Mouse (Mus musculus) liver, postnatal 0 days (tissue): Measurements from ENCODE around the gene Sipa1l3. TPM values are rescaled to one million over a fixed set of nuclear protein-coding genes. Genes with fewer than 3 reads are reported as not detected.
A peak's percentile ranks its signal among the peaks of the same experiment; 100 is the strongest.

Source experiments
- ATAC-seq: fragments of 200-750 bp; cut with Nextera tagmentation; 2 replicates; pipeline ENCODE4 v1.8.0; 2017; ENCODE audit warnings: mild to moderate bottlenecking, moderate library complexity
- DNase-seq: peaks from one replicate; pipeline ENCODE4 v3.0.0-alpha.2; 2016
- H3K27ac ChIP-seq: fragments of 300-500 bp; sonication (generic); 2 replicates; pipeline ENCODE4 v1.5.1; 2014; ENCODE audit warnings: antibody characterized with exemption, moderate library complexity, mild to moderate bottlenecking, low read depth
- H3K27me3 ChIP-seq: fragments of 300-500 bp; sonication (generic); 2 replicates; pipeline ENCODE4 v1.6.1; 2014; ENCODE audit warnings: low read length, control low read depth, mixed read lengths; ENCODE audit not compliant: insufficient read depth
- H3K36me3 ChIP-seq: fragments of 300-500 bp; sonication (generic); replicated peaks from 2 replicates; pipeline ENCODE4 v1.6.1; 2014; ENCODE audit warnings: mild to moderate bottlenecking, control low read depth, low read length, moderate library complexity, mixed read lengths; ENCODE audit not compliant: insufficient read depth
- H3K4me1 ChIP-seq: fragments of 300-500 bp; sonication (generic); 2 replicates; pipeline ENCODE4 v1.6.1; 2014; ENCODE audit warnings: antibody characterized with exemption, mild to moderate bottlenecking, control low read depth; ENCODE audit not compliant: insufficient read depth
- H3K4me2 ChIP-seq: fragments of 300-500 bp; sonication (generic); 2 replicates; pipeline ENCODE4 v1.6.1; 2014; ENCODE audit warnings: low read depth, mild to moderate bottlenecking, low read length, moderate library complexity, mixed read lengths
- H3K4me3 ChIP-seq: fragments of 300-500 bp; sonication (generic); 2 replicates; pipeline ENCODE4 v1.5.1; 2014; ENCODE audit warnings: low read depth, low read length
- H3K9ac ChIP-seq: fragments of 300-500 bp; sonication (generic); replicated peaks from 2 replicates; pipeline ENCODE4 v1.6.1; 2014; ENCODE audit warnings: mild to moderate bottlenecking, moderate library complexity
- H3K9me3 ChIP-seq: fragments of 300-500 bp; sonication (generic); 2 replicates; pipeline ENCODE4 v1.6.1; 2016; ENCODE audit warnings: mild to moderate bottlenecking, control low read depth, low read length, mixed read lengths
- CTCF ChIP-seq: sonication (generic); IDR thresholded peaks from 2 replicates; pipeline ENCODE4 v1.5.1; 2016; ENCODE audit warnings: antibody characterized with exemption, low read depth
- EP300 ChIP-seq: IDR thresholded peaks from 2 replicates; pipeline ENCODE4 v1.6.1; 2016; ENCODE audit warnings: antibody characterized with exemption, low read depth, mild to moderate bottlenecking
- WGBS: fragments of 180-500 bp; shearing (Covaris S2); extraction: QIAGEN DNeasy Blood & Tissue Kit; methylation state at CpG from one replicate; pipeline ENCODE4 v1.1.7; 2014; ENCODE audit not compliant: insufficient replicate concordance; 5-methylcytosine and 5-hydroxymethylcytosine counted together
- polyA plus RNA-seq: library from polyadenylated mRNA; unstranded; fragments of >200 nt; fragmentation: Nextera tagmentation; extraction: Ambion mirVana; gene quantifications from 2 replicates; pipeline ENCODE4 v1.2.1, GENCODE M21; 2015

Gene Sipa1l3
- polyA plus RNA-seq, 1 experiment from 2014 or later = 1.7 TPM

DNA sequence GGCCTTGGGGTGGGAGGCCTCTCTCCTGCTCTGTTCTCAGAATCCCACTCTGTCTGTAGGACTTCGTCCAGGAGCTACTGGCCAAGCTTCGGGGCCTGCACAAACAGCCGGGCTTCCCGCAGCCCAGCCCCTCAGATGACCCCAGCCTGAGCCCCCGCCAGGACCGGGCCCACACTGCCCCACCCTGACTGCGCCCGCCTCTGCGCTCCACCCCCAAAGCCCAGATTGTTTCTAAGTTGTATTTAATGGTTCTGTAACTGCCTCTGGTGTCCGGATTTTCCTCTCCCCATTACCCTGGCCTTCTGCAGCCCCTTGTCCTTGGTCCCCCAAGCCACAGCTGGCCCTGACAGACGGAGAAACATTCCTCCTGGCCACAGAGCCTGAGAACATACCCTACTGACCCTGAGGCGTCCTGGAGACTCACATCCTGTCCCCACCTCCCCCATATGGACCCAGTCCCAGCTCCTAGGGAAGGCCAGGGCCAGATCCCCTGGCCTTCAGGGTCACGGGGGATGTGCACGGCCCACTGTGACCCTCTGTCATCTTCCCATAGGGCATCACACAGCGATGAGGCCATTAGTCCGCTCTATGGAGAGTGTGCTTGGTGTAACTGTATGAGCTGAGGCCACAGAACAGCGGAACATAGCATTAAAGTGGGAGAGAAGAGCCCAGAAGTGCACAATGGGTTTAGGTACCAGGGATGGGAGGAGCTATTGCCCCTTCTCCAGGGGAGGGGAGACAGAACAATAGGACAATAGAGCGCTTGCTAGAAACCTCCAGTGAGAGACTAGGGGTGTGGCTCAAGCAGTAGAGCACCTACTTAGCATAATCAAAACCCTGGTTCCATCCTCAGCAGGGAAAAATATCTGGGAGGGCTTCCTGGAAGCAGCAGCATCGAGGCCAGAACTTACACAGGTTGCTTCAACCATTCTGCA, 225.0 kb downstream of the Sipa1l3 start:
- H3K4me3 ChIP-seq = no peak overlapping the region
- no peak for TF ChIP-seq CTCF
- H3K9me3 ChIP-seq = no peaks in the 10 kb centered on the region
- DNase-seq (no peak), ATAC-seq (no peak)
- H3K4me1 ChIP-seq = peaks cover 22% of the 10 kb centered on the region
- 0 out of 2 replicates have a peak, but pooled peaks cover 7% of the 10 kb centered on the region for H3K27me3 ChIP-seq
- no peaks in the 10 kb centered on the region for H3K36me3 ChIP-seq
- H3K27ac ChIP-seq = no peak overlapping the region
- no peak overlapping the region for H3K9ac ChIP-seq
- 72% methylated on average over 19 of the region's 19 CpGs for WGBS
- no peak overlapping the region for H3K4me2 ChIP-seq

DNA sequence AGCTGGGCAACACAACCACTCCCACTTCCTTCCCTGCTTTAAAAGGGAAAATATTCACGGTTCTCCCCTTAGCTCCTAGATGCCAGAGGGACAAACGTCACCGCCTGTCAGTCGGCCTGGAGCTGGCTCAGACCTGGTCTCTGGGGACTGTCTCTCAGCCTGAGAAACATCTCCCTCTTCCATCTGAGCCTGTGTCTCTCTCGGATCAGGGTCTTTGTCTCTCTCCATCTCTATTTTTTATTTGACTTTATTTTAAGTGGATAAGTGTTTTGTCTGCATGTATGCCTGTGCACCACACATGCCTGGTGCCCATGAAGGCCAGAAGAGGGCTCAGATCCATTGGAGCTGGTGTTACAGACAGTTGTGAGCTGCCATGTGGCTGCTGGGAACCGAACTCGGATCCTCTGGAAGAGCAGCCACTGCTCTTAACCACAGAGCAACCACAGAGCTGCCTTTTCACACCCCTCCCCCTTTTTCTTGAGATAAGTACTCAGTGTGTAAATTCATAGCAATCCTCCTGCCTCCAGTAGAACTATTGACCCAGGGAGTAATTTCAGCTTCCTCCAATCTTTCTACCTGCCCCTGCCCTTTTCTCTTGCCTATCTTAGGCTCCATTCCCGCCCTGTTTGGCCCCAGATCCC, 225.9 kb downstream of the Sipa1l3 start:
- no peak for DNase-seq
- Histone ChIP-seq H3K4me3 (no peak overlapping the region), H3K9me3 (no peaks in the 10 kb centered on the region), H3K36me3 (no peaks in the 10 kb centered on the region), H3K27me3 (0 out of 2 replicates have a peak, but pooled peaks cover 7% of the 10 kb centered on the region), H3K4me2 (no peak overlapping the region), H3K4me1 (peaks cover 22% of the 10 kb centered on the region), H3K9ac (no peak overlapping the region), H3K27ac (no peak overlapping the region)
- WGBS = 36% methylated on average over 8 of the region's 8 CpGs
- no peak for ATAC-seq
- no peak for TF ChIP-seq CTCF
- no peak for TF ChIP-seq EP300

DNA sequence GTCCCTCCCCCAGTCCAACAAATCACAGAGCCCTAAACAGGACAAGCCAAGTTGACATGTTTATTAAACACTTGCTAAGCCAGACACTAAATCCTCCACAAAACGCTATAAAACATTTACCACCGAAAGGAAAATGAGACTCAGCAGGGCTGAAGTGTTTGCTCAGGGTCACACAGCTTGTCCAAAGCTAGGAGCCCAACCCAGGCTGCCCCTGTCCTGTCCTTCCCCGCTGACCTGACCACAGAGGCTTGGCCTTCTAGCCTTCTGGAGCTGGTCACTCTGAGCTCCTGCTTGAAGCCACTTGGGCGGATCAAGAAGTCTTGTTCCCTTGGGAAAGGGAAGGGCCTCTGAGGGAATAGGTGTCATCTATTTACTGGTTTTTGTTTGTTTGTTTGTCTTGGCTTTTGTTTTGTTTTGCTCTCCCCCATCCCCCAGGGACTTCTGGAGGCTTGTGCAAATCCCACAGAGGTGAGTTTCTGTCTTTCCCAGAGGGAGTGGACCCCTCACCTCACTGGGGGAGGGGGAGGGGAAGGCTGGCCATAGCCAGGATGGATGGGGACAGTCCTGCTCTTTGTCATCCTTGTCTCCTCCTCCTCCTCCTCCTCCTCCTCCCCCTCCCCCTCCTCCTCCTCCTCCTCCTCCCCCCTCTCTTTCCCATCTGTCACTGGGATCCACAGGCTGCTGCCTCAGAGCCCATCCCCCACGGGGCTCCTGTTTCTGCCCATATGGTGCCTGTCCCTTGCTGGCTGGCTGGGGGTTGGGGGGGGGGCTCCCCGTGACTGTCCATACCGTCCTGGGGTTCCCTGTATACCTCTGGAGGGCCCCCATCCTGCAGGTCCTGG, 226.6 kb downstream of the Sipa1l3 start:
- Histone ChIP-seq H3K27me3 (0 out of 2 replicates have a peak, but pooled peaks cover 7% of the 10 kb centered on the region), H3K36me3 (no peaks in the 10 kb centered on the region), H3K4me3 (no peak overlapping the region), H3K27ac (no peak overlapping the region), H3K4me1 (peaks cover 22% of the 10 kb centered on the region), H3K4me2 (no peak overlapping the region), H3K9ac (no peak overlapping the region), H3K9me3 (no peaks in the 10 kb centered on the region)
- TF ChIP-seq EP300 = no peak
- TF ChIP-seq CTCF = no peak
- ATAC-seq = no peak
- DNase-seq = no peak
- 44% methylated on average over 7 of the region's 7 CpGs for WGBS

DNA sequence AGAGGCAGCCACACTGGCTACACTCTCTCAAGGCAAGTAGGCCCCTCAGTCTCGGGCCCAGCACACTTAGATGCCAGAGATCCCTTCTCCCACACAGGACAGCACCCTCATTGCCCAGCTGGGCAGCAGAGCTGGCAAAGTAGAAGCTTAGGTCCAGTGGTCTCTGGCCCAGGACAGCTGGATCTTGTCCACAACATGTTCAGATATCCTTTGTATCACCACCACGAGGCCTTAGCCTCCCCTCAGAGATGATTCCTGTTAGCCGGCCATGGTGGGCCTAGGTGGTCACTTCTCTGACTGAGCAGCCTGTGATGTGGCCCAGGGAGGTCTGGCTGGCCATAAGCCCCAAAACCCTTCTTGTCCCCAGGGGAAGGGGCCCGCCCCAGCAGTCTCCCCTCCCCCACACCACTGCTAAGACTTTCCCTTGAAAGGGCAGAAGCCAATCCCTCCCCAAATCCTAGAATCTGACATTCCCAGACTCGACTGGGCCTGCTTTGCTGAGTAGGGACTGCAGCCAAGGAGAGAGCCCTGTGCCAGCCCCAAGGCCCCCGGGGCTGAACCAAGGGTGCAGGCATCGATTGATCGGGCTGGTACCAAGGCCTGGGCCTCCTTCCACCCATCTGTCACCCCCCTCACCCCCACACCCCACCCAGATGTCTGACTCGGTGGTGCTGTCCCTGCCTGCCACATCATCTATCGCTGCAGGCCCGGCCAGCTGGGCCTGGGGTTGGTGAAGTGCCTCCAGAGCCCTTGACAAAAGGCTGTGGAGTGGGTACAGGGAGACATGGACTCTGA, 227.6 kb downstream of the Sipa1l3 start:
- Histone ChIP-seq H3K27ac (no peak overlapping the region), H3K9me3 (no peaks in the 10 kb centered on the region), H3K9ac (no peak overlapping the region; the same call in 1 of the 2 replicates), H3K27me3 (0 out of 2 replicates have a peak, but pooled peaks cover 7% of the 10 kb centered on the region), H3K36me3 (no peaks in the 10 kb centered on the region), H3K4me3 (no peak overlapping the region), H3K4me1 (peaks cover 22% of the 10 kb centered on the region), H3K4me2 (peak overlapping the region; percentile 19; the same call in 1 of the 2 replicates)
- ATAC-seq = no peak
- no peak for DNase-seq
- TF ChIP-seq CTCF (no peak), EP300 (no peak)
- WGBS = 65% methylated on average over 11 of the region's 11 CpGs

DNA sequence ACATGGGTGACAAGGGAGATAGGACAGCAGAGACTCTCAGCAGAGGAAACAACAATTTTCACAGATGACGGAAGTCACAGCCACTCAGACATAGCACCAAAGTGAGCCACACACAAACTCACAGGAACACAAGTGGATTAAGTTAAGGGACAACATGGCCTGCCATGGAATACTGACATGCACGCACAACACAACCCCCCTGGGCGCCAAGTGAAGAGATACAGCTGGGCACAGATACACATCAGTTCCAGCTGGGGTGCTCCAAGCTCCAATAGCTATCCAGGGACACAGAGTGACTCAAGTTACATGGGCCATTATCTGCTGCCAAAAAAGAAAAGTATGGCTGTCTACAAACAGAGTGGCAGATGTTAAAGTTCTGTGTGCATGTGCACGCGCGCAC, 228.6 kb downstream of the Sipa1l3 start:
- no peak overlapping the region; the same call in 1 of the 2 replicates for H3K9ac ChIP-seq
- H3K9me3 ChIP-seq = no peaks in the 10 kb centered on the region
- no peaks in the 10 kb centered on the region for H3K36me3 ChIP-seq
- DNase-seq (no peak), ATAC-seq (no peak)
- H3K4me1 ChIP-seq = peaks cover 22% of the 10 kb centered on the region
- peak overlapping the region; percentile 53; the same call in 1 of the 2 replicates for H3K4me3 ChIP-seq
- TF ChIP-seq EP300 (no peak), CTCF (no peak)
- 0 out of 2 replicates have a peak, but pooled peaks cover 7% of the 10 kb centered on the region for H3K27me3 ChIP-seq
- H3K27ac ChIP-seq = no peak overlapping the region
- H3K4me2 ChIP-seq = peak overlapping the region; percentile 89; the same call in 1 of the 2 replicates
- WGBS = 85% methylated on average over 6 of the region's 6 CpGs
